Mouse (Mus musculus) R1 (cell line): ENCODE measurements at regions not wholly inside any gene's neighbourhood (a gene's known extent, or its start where the extent isn't known, plus 50 kb on each side); places are given as distances from the start of the nearest gene placed in this dataset.

Source experiments
- DNase-seq: peaks from one replicate; pipeline ENCODE4 v3.0.0-alpha.2; 2018; ENCODE audit warnings: low read depth, low spot score

DNA sequence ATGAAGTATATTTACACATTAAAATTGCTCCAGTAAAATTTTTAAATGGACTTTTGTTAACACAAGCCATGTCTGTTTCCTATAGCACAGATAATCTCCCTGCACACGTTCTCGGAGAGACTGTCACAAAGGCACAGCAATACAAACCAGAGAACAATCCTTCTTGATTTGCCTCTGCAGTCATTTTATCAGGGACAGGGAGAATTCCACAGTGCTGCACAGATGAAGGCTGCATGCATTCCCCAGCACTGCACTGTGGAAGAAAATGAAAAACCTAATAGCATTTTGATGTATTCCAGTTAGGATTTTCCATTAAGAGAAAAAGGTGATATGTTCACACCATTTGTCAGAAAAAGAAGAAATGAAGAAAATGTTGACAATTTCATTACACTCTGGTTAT, 63.4 kb upstream of the 1700008P02Rik start:
- no peak for DNase-seq

DNA sequence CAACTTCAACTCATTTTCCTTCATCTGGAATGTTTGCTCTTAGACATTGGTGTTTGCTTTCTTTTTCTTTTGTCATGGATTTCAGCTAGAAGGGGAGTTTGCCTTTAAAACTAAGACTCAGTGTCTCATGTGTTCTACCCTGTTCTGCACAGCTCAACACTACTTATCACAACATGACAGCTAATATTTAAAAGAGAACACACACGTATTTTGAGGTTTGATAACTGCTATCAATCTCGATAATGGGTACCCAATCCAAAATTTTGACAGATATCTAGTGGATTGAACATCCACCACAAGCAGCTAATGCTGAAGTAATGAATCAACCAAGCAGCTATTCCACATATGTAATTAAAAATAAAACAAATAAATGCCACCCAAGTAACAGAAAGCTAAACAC, 61.2 kb upstream of the 1700008P02Rik start:
- DNase-seq: no peak

DNA sequence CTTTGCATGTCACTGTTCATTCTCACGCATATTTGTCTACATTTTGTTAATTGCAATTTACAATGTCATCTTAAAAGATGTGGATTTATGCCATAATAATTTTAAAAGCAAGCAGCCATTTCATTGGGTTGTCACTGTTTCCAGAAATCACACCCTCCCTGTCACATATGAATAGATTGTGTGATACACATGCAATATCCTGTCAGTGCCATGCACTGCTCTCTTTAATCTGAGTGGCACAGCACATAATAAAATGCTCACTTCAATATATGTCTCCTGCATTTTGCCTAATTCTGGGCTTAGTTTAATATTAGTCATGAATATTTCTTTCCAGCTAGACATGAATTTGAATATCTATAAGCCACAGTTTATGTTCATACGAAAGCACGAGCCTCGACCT, 56.1 kb upstream of the 1700008P02Rik start:
- DNase-seq: no peak

DNA sequence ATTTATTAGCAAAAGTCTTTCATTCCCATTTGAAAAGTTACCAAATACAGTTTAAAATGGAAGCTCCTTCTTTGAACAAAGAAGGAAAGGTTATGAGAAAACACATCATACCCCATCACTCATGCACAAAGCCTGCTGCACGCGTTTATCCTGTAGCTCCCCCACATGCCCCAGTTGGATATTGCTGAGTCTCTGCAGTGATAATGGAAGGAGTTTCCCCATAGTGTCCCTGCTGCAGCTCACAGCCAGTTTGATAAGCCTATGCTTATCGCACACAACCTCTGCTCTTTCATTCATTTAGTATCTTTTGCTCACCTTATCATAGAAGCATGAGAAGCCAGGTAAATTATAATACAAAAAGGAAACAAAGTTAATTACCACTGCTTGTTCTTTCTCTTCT, 55.1 kb upstream of the 1700008P02Rik start:
- peak; percentile 4 for DNase-seq
